Mouse (Mus musculus) activated CD4-positive, CD25-positive, alpha-beta regulatory T cell (primary cell): ENCODE data around the gene Gm39566. TPM values are rescaled to one million over a fixed set of nuclear protein-coding genes. Genes with fewer than 3 reads are reported as not detected.

Experiments
- polyA plus RNA-seq, 2 experiments: library from polyadenylated mRNA; unstranded; fragments of 100-300 nt; shearing (Covaris generic); gene quantifications; one replicate each; pipeline ENCODE4 v1.2.1; 2017

The Gm39566 gene
- not detected for polyA plus RNA-seq

DNA sequence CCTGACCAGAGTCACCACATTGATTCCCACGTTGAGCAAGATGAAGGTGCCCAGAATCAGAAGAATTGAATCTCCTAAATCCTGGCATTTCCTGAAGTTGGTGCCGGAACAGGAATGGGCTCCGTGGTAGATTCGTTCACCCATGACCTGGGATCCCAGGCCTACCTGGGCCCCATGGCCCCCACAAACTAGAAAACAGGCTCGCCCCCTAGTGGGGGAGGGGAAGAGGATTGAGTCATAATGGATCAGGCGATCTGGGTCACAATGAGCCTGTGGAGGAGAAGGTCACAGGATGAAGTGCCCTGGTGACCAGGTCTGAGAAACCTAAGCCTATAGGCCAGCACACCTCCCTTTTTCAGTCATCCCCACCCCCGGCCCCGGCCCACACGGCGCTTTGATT, at the start of gene Gm39566:
Gm39566 (minus strand) TSS at position 144 of the 400 bp plus-strand sequence.

DNA sequence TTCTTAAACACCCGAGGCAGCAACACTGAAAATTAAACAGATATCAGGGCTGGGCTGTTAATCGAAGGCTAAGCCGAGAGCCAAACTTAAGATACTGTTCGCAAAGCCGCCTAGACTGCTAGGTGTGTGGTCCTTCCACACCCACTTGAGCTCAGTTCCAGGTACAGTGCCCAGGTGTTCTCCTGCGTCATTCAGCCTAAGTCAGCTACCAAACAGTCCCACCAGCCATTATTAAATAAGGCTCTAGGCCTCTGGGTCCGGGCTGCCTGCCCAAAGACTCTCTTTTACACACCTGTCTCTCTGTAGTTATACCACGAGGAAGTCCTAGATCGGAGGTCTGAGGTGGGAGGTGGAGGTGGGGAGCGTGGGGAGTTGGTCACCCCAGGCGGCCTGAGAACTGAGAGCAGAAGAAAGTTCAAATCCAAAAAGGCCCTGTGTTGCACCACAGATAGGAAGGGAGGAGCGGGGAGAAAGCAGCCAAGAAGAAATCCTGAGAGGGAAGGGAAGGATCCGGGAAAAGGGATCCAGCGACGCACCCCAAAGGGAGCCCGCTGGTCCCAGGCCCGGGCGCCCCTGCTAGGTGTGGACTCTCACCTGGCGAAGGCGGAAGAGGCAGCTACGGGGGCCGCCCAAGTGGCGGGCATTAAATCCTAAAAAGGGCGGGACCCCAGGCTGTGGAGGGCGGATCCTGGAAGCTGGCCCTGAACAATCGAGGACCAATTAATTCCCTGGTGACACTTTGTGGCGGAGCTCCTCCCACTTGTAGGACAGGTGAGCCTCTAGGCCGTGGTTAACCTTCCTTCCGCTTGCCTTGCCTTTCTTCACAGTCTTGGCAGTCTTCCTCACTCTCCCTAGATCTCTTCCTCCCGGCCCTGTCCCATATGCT, 43.3 kb upstream of the Gm39566 start, which contains the start of gene Tnk1:
Tnk1 (minus strand) TSS at position 618 of the 886 bp plus-strand sequence.

DNA sequence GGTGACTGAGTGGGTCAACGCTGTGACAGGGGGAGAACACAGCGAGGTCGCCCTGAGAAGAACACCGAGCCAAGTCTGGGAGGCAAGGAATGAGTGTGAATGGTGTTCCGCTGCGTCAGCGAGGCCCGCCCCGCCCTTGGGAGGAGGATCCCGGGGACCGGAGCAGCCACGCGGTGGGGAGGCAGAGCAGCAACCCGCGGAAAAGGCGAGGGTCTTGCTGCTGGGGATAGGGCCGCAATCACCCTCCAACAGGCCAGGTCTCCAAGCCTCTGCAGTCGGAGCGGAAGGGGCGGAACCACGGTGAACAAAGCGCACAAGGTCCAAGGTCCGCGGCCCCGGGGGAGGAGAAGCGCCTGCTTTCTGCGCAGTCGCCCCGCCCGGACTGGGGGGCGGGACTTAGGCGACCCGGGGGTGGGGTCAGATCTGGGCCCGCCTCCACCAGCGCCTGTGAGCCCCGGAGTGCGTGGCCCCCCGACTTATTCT, 31.1 kb upstream of the Gm39566 start, which contains the start of gene Plscr3:
Plscr3 (plus strand) TSS at position 179 of the 483 bp plus-strand sequence.

DNA sequence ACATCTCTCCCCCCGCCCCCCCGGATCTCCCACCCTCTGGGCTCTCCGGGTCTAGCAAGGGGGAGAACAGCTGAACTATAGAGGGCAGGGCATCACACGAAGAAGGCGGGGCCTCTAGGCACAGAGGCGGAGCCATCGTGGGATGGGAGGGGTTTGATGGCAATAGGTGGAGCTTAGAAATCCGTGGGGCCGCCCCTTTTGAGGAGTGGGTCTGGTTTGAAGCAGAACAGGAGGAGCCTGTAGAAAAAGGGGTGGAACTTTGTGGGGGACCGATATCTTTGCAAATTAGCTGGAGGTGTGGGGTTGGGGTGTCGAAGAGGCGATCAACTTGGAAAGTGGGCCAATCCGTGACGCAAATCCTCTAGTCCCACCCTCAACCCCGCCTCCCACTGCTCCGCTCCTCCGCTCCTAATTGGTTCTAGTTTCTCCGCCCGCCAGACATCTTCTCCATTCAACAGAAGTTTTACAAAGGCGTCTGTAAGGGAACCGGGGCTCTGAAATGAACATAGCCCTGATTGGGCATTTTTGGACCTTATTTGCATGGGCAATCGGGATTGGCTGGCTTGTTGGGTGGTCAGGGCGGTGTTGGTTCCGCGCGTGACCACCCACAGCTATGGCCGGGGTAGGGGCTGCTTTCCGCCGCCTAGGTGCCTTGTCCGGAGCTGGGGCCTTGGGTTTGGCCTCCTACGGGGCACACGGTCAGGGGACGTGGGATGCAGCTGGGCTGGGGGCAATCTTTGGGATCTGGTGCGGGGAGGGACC, 23.0 kb upstream of the Gm39566 start, which contains the start of gene Tmem256:
Tmem256 (plus strand) TSS at position 563 of the 762 bp plus-strand sequence.

DNA sequence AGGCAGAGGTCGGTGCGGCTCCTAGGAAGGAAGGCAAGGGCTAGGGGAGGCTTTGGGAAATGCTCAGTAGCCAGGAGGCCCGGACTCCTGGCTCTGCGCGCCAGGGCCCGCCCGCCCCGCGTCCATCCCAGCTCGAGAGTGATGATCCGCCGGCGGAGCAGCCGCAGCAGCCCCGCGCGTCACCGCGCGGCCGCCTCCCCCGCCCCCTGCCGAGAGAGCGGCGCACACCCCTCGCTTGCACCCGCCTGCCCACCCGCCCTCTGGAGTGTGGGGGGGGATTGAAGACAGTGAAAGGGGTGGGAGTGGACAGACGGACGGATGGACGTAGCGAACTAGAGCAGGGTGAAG, 22.5 kb upstream of the Gm39566 start, which contains the start of gene Nlgn2:
Nlgn2 (minus strand) TSS at position 181 of the 348 bp plus-strand sequence.

DNA sequence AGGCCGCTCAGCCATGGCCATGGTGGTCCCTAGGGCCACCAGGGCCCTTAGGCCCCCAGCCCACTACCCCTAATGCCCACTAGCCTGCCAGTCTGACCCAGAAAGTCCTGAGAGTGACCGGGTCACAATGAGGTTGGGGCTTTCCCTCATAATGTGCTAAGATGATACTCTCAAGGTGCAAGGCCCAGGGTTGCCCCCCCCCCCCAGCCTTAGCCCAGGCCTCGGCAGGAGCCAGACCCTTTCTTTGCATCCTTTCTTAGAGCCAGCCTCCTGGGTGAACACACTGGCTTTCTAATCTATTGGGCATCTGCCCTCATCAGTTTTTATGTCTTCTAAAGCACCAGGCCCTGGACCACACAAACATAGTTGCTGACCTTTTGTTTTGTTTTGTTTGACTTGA, 7.0 kb upstream of the Gm39566 start, which contains the start of gene Spem1:
Spem1 (minus strand) TSS at position 101 of the 400 bp plus-strand sequence.

DNA sequence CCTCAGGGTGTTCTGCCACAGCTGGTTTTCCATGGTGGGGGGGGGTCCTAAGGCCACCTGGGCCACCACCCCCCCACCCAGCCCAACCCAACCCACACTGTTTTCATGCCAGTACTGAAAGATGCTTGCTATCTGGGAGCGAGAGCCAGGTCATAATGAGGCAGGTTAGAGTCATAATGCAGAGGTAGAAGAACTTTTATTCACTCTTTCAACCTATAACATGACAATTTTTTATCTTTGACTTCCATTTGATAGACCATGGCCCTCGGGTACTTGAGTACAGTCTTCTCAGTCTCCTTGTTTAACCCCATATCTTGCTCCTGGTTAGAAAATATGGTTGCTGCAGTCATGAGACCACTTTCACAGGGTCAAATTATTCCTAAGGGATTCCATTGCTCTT, 3.3 kb upstream of the Gm39566 start, which contains the start of gene Spem2:
Spem2 (minus strand) TSS at position 101 of the 400 bp plus-strand sequence.

DNA sequence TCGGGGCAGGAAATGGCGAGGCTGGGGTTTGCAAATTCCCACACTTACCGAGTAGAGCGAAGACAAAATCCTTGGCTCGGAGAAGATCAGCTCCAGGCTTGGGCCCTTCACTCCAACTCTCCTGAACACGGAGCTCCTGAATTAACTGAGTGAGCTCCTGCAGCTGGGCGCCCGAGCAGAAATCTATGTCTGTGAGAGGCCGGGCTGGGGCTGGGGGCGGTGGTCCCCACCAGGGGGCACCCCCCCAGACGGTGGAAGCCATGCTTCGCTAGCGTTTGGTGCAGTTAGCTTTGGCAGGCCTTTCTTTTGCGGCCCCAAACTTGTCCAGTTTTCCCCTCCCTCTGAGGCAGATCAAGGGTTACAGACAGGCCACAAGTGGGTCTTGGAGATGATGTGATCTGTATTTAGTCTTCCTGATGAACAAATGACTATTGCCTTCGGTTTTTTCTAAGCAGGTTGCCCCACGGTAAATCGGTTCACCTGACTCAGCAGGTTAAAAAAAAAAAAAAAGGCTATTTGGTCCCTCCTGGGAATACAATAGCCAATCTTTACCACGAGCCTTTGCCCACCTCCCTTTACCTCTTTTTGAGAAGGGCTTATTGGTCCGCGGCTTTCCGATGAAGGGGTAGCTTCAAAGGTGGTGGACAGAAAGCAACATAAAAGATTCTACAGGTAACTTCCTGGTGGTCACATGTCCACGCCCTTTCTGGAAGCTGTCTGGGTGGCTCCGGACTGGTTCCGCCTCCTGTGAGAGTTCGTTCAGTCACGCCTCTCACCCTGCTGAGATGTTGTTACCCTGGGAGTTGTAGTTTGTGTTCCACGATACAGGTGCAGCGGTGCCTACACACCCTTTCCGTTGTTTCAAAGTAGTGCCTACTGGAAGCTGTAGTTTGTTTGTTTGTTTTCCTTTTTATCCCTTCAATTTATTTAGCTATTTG, 9.9 kb downstream of the Gm39566 start, which contains the start of gene Tmem102:
Tmem102 (minus strand) TSS at position 653 of the 938 bp plus-strand sequence.

DNA sequence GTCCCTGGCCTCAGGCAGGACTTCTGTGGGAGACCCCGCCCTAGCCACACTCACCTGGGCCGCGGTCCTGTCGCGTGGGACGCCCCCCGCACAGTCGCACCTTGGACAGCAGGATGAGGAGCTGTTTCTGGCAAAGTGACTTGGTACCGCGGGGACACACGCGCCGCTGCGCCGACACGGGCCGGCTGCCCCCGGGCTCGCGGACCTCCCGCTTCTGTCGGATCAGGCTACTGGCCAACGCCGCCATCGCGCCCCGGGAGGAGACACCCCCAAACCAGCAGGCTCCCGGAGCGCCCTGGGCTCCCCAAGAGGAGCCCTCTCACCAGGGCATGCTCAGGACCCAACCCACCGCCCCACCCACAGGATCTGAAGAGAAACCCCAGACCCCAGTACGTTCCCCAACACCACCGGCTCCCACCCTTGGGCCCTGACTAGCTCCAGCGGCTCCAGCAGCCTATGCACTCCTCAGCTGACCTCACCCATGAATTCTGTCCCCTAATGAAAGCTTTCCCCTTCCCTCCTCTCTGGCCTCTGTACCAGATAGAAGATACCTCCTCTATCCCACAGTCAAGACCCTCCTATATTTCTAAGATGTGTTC, 13.6 kb downstream of the Gm39566 start, which contains the start of gene Fgf11:
Fgf11 (minus strand) TSS at position 479 of the 599 bp plus-strand sequence.

DNA sequence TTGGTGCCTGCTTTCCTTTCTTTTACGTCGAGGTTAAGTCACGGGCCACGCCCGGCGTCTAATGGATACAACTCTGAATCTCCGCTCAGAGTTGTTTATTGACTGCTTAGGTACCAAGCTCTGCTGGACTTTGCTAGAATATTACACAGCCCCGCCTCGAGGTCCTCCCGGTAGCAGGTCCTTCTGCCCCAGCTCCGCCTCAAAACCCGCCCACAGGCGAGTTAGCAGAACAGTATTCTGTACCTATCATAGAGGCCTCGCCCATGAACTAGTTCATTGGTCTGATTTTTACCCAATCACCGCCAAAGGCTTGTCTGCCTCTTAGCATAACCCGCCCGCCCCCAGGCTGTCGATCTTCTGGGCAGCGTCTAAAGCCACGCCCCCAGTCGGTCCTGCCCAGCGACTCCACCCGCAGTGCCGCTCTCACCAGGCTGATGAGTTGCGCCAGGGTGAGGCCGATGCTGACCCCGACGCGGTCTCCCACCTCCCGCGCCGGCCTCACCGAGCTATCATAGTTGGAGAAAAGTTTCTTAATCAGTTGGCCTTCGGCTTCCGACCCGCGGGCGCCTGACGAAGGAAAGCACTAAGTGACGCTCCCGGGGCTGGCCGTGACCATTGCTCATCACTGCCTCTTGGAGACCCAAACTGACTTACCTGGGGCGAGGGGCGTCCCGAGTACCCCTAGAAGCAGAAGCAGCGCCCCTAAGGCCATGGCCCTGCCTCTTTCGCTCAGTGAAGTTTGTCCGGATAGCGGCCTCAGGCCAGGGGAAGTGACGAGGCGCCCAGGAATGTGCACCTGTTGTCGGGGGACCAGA, 19.7 kb downstream of the Gm39566 start, which contains the start of gene Chrnb1:
Chrnb1 (minus strand) TSS at position 776 of the 815 bp plus-strand sequence.

DNA sequence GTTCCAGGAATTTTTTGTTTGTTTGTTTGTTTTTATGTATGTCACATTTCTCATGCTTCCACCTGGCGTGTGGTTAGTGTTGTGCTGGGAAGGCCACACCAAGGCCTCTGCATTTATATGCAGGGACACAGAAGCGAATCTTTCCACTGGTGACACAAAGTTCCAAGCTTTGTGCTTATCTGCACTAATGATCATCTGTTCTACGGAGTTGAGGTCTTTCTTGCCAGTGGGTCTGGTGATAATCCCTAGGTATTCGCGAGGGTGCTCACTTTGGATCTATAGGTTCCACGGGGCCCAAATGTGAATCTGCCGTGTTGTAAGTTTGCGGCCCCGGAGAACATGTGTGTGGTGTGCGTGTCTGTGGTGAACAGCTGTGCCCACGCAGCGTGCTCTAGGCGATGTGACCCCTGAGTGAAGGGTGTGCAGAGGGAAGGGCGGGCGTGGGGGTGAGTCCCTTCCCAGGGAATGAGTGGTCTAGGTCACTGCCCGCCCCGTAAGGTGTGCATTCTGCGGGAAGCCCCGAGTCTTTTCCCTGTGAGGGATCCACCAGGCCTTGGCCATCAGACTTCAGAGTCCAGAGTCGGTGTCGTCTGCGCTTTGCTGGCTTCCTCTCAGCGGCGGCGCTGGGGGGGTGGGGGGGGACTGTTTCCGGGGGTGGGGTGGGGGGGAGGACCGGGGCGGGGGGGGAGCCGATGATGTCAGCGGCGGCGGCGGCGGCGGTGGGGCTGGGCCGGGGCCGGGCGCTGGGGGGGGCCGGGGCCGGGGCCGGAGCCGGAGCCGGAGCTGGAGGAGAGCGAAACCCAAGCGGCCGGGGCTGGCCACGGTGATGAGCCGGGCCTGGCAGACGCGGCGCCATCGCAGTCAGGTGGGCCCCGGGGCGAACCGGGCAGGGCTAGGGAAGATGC, 49.6 kb downstream of the Gm39566 start, which contains the start of gene Zbtb4:
Zbtb4 (plus strand) TSS at position 692 of the 905 bp plus-strand sequence.

DNA sequence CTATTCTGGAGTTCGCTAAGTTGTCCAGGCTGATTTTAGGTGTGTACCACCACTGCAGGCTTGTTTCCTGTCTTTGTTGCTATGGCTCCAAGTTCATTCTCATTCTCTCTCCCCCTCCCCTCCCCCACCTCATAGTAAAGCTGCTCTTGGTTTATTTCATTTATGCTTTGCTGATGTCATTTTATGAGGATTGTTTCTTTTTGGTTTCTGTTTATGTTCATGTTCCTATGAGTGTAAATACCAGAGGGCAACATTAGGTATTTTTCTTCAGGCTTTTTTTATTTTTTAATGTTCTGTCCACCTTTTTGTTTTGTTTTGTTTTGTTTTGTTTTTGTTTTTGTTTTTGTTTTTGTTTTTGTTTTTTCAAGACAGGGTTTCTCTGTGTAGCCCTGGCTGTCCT, 53.2 kb downstream of the Gm39566 start, which contains the start of gene Slc35g3:
Slc35g3 (minus strand) TSS at position 101 of the 400 bp plus-strand sequence.

Other genes starting within 250 kb of the Gm39566 start
- 10 to 100 TPM; 19.2 to 31.5 TPM for gene Wrap53, start 235.0 kb downstream of the Gm39566 start, polyA plus RNA-seq
- 100 to 1,000 TPM; 162 to 242 TPM for gene Trp53, start 234.9 kb downstream of the Gm39566 start, polyA plus RNA-seq
- gene Atp1b2, start 209.4 kb downstream of the Gm39566 start, polyA plus RNA-seq: under 1 TPM in 1 of 2 experiments, not detected in 1; 0.14 TPM
- gene Shbg, start 197.4 kb downstream of the Gm39566 start, polyA plus RNA-seq: under 1 TPM in 1 of 2 experiments, not detected in 1; 0.32 TPM
- not detected for gene Sat2, start 193.3 kb downstream of the Gm39566 start, polyA plus RNA-seq
- gene Fxr2, start 182.3 kb downstream of the Gm39566 start, polyA plus RNA-seq: 10 to 100 TPM; 49.1 to 52.6 TPM
- not detected for gene Sox15, start 160.0 kb downstream of the Gm39566 start, polyA plus RNA-seq
- 10 to 100 TPM; 78.8 to 82.1 TPM for gene Mpdu1, start 152.7 kb downstream of the Gm39566 start, polyA plus RNA-seq
- gene Cd68, start 149.1 kb downstream of the Gm39566 start, polyA plus RNA-seq: 10 to 100 TPM in 1 of 2 experiments, 1 to 10 TPM in 1; 5.9 to 15.7 TPM
- 100 to 1,000 TPM; 550 to 657 TPM for gene Eif4a1, start 142.9 kb downstream of the Gm39566 start, polyA plus RNA-seq
- gene Senp3, start 133.2 kb downstream of the Gm39566 start, polyA plus RNA-seq: 10 to 100 TPM; 47.4 to 49.1 TPM
- gene Tnfsf13, start 129.5 kb downstream of the Gm39566 start, polyA plus RNA-seq: under 1 TPM; 0.13 to 0.34 TPM
- gene Tnfsf12, start 119.4 kb downstream of the Gm39566 start, polyA plus RNA-seq: under 1 TPM; 0.31 to 0.42 TPM
- gene Tnfsfm13, start 119.2 kb downstream of the Gm39566 start, polyA plus RNA-seq: under 1 TPM; 0.08 to 0.44 TPM
- gene Polr2a, start 56.7 kb downstream of the Gm39566 start, polyA plus RNA-seq: 10 to 100 TPM; 30.9 to 45.6 TPM
- not detected for gene Slc35g3, start 53.3 kb downstream of the Gm39566 start, polyA plus RNA-seq
- gene Zbtb4, start 49.4 kb downstream of the Gm39566 start, polyA plus RNA-seq: 1 to 10 TPM; 4.9 to 5.8 TPM
- 1 to 10 TPM; 1.6 to 3.6 TPM for gene Chrnb1, start 19.4 kb downstream of the Gm39566 start, polyA plus RNA-seq
- not detected for gene Fgf11, start 13.4 kb downstream of the Gm39566 start, polyA plus RNA-seq
- gene Tmem102, start 9.7 kb downstream of the Gm39566 start, polyA plus RNA-seq: under 1 TPM in 1 of 2 experiments, not detected in 1; 0.38 TPM
- not detected for gene Spem2, start 3.2 kb upstream of the Gm39566 start, polyA plus RNA-seq
- not detected for gene Spem1, start 6.9 kb upstream of the Gm39566 start, polyA plus RNA-seq
- under 1 TPM; 0.24 to 0.34 TPM for gene Nlgn2, start 22.5 kb upstream of the Gm39566 start, polyA plus RNA-seq
- 100 to 1,000 TPM; 109 to 131 TPM for gene Tmem256, start 23.2 kb upstream of the Gm39566 start, polyA plus RNA-seq
- gene Plscr3, start 31.1 kb upstream of the Gm39566 start, polyA plus RNA-seq: 10 to 100 TPM; 19.0 to 36.8 TPM
- gene Tnk1, start 43.4 kb upstream of the Gm39566 start, polyA plus RNA-seq: not detected
- gene Tmem95, start 62.7 kb upstream of the Gm39566 start, polyA plus RNA-seq: not detected
- gene Kctd11, start 66.1 kb upstream of the Gm39566 start, polyA plus RNA-seq: 1 to 10 TPM in 1 of 2 experiments, under 1 TPM in 1; 0.39 to 3.3 TPM
- gene Acap1, start 80.2 kb upstream of the Gm39566 start, polyA plus RNA-seq: 100 to 1,000 TPM; 299 to 487 TPM
- 1 to 10 TPM; 1.5 to 4.2 TPM for gene 2810408A11Rik, start 85.7 kb upstream of the Gm39566 start, polyA plus RNA-seq
- gene Neurl4, start 85.8 kb upstream of the Gm39566 start, polyA plus RNA-seq: 1 to 10 TPM; 5.2 to 6.2 TPM
- gene Gps2, start 98.6 kb upstream of the Gm39566 start, polyA plus RNA-seq: 100 to 1,000 TPM; 148 to 174 TPM
- 1,000 to 10,000 TPM; 1,226 to 1,635 TPM for gene Eif5a, start 106.7 kb upstream of the Gm39566 start, polyA plus RNA-seq
- not detected for gene Ybx2, start 120.5 kb upstream of the Gm39566 start, polyA plus RNA-seq
- not detected for gene Slc2a4, start 132.9 kb upstream of the Gm39566 start, polyA plus RNA-seq
- under 1 TPM in 1 of 2 experiments, not detected in 1; 0.49 TPM for gene Cldn7, start 149.5 kb upstream of the Gm39566 start, polyA plus RNA-seq
- 100 to 1,000 TPM in 1 of 2 experiments, 10 to 100 TPM in 1; 88.2 to 126 TPM for gene Ctdnep1, start 165.9 kb upstream of the Gm39566 start, polyA plus RNA-seq
- gene Elp5, start 167.2 kb upstream of the Gm39566 start, polyA plus RNA-seq: 100 to 1,000 TPM in 1 of 2 experiments, 10 to 100 TPM in 1; 57.5 to 119 TPM
- gene Gabarap, start 175.8 kb upstream of the Gm39566 start, polyA plus RNA-seq: 100 to 1,000 TPM; 433 to 450 TPM
- gene Phf23, start 180.5 kb upstream of the Gm39566 start, polyA plus RNA-seq: 10 to 100 TPM; 80.2 to 94.0 TPM
- gene Dvl2, start 185.3 kb upstream of the Gm39566 start, polyA plus RNA-seq: 10 to 100 TPM; 14.2 to 22.1 TPM
- gene Acadvl, start 200.1 kb upstream of the Gm39566 start, polyA plus RNA-seq: 100 to 1,000 TPM; 104 to 130 TPM
- 1 to 10 TPM; 5.6 to 5.7 TPM for gene Dlg4, start 201.6 kb upstream of the Gm39566 start, polyA plus RNA-seq
- gene Asgr1, start 238.8 kb upstream of the Gm39566 start, polyA plus RNA-seq: not detected